Mouse (Mus musculus): ENCODE results near the gene Ucp2. TPM values are rescaled to one million over a fixed set of nuclear protein-coding genes. Genes with fewer than 3 reads are reported as not detected.
"Not testable (repeated sequence)": the region's sequence is repeated elsewhere in the genome, so short reads cannot be mapped to it uniquely, and the experiment has no call there.

Ucp2 gene
- polyA plus RNA-seq, 1 experiment from 2014 or later: 93.9 TPM

GRCm38 (mm10) chr7:100466781-100467510, 26.2 kb upstream of the Ucp2 start:
- H3K27me3 ChIP-seq (ENCODE audit: poor library complexity, severe bottlenecking): no peaks in the 10 kb centered on the region
- no peaks in the 10 kb centered on the region for H3K9me3 ChIP-seq
- DNase-seq (ENCODE audit: extremely low spot score, low spot score): no peak
- H3K4me1 ChIP-seq: no peaks in the 10 kb centered on the region
- 88% methylated on average over 11 of the region's 11 CpGs for WGBS
- no peak overlapping the region for H3K4me3 ChIP-seq
- peaks cover 91% of the 10 kb centered on the region for H3K36me3 ChIP-seq (replicated peaks)
- H3K27ac ChIP-seq: 0 out of 2 replicates have a peak overlapping the region, but pooled peaks have one; percentile 35

GRCm38 (mm10) chr7:100468761-100469160, 24.4 kb upstream of the Ucp2 start:
- H3K27ac ChIP-seq: no peak overlapping the region
- no peaks in the 10 kb centered on the region for H3K27me3 ChIP-seq (ENCODE audit: poor library complexity, severe bottlenecking)
- peaks cover 74% of the 10 kb centered on the region for H3K36me3 ChIP-seq (replicated peaks)
- 95% methylated on average over 6 of the region's 6 CpGs for WGBS
- DNase-seq (ENCODE audit: extremely low spot score, low spot score): no peak
- no peaks in the 10 kb centered on the region for H3K9me3 ChIP-seq
- no peaks in the 10 kb centered on the region for H3K4me1 ChIP-seq
- no peak overlapping the region for H3K4me3 ChIP-seq

GRCm38 (mm10) chr7:100469502-100469901, 23.6 kb upstream of the Ucp2 start:
- Histone ChIP-seq H3K4me3 (no peak overlapping the region), H3K36me3 (replicated peaks) (peaks cover 66% of the 10 kb centered on the region), H3K27me3 (ENCODE audit: poor library complexity, severe bottlenecking) (no peaks in the 10 kb centered on the region), H3K9me3 (no peaks in the 10 kb centered on the region), H3K4me1 (no peaks in the 10 kb centered on the region), H3K27ac (no peak overlapping the region)
- no peak for DNase-seq (ENCODE audit: extremely low spot score, low spot score)
- 97% methylated on average over 1 of the region's 1 CpGs for WGBS

GRCm38 (mm10) chr7:100470796-100471406, 22.2 kb upstream of the Ucp2 start:
- Histone ChIP-seq H3K36me3 (replicated peaks) (peaks cover 52% of the 10 kb centered on the region), H3K4me1 (no peaks in the 10 kb centered on the region), H3K4me3 (no peak overlapping the region), H3K27ac (no peak overlapping the region), H3K9me3 (no peaks in the 10 kb centered on the region), H3K27me3 (ENCODE audit: poor library complexity, severe bottlenecking) (no peaks in the 10 kb centered on the region)
- 93% methylated on average over 11 of the region's 11 CpGs for WGBS
- DNase-seq (ENCODE audit: extremely low spot score, low spot score): no peak

GRCm38 (mm10) chr7:100471407-100471797, 21.7 kb upstream of the Ucp2 start:
- Histone ChIP-seq H3K36me3 (replicated peaks) (peaks cover 48% of the 10 kb centered on the region), H3K9me3 (no peaks in the 10 kb centered on the region), H3K4me3 (no peak overlapping the region), H3K27ac (no peak overlapping the region), H3K27me3 (ENCODE audit: poor library complexity, severe bottlenecking) (no peaks in the 10 kb centered on the region), H3K4me1 (no peaks in the 10 kb centered on the region)
- 91% methylated on average over 1 of the region's 1 CpGs for WGBS
- DNase-seq (ENCODE audit: extremely low spot score, low spot score): no peak

- H3K36me3 ChIP-seq (replicated peaks): peaks cover 34% of the 10 kb centered on the region
- H3K4me3 ChIP-seq: no peak within 1 kb of the TSS
- H3K27ac ChIP-seq: no peak within 1 kb of the TSS
- no peaks in the 10 kb centered on the region for H3K4me1 ChIP-seq
- DNase-seq (ENCODE audit: extremely low spot score, low spot score): no peak
- H3K9me3 ChIP-seq: no peaks in the 10 kb centered on the region
- 86% methylated on average over 6 of the region's 6 CpGs for WGBS
- no peaks in the 10 kb centered on the region for H3K27me3 ChIP-seq (ENCODE audit: poor library complexity, severe bottlenecking)
Observed at GRCm38 (mm10) chr7:100472777-100473176, 20.4 kb upstream of the Ucp2 start, which contains the start of gene Ucp3. Gene Ucp3 (plus strand): TSS chr7:100472990.

- H3K4me1 ChIP-seq: no peaks in the 10 kb centered on the region
- H3K36me3 ChIP-seq (replicated peaks): peaks cover 23% of the 10 kb centered on the region
- H3K4me3 ChIP-seq: no peak overlapping the region
- H3K9me3 ChIP-seq: no peaks in the 10 kb centered on the region
- DNase-seq (ENCODE audit: extremely low spot score, low spot score): no peak
- no peak overlapping the region for H3K27ac ChIP-seq
- WGBS: 91% methylated on average over 9 of the region's 9 CpGs
- H3K27me3 ChIP-seq (ENCODE audit: poor library complexity, severe bottlenecking): no peaks in the 10 kb centered on the region
Observed at GRCm38 (mm10) chr7:100473846-100474454, 19.2 kb upstream of the Ucp2 start.

- WGBS: 74% methylated on average over 1 of the region's 1 CpGs
- Histone ChIP-seq H3K27ac (no peak overlapping the region), H3K4me1 (no peaks in the 10 kb centered on the region), H3K36me3 (replicated peaks) (peaks cover 15% of the 10 kb centered on the region), H3K27me3 (ENCODE audit: poor library complexity, severe bottlenecking) (0 out of 2 replicates have a peak, but pooled peaks cover 3% of the 10 kb centered on the region), H3K4me3 (no peak overlapping the region), H3K9me3 (no peaks in the 10 kb centered on the region)
- DNase-seq (ENCODE audit: extremely low spot score, low spot score): no peak
Observed at GRCm38 (mm10) chr7:100474680-100475079, 18.5 kb upstream of the Ucp2 start.

GRCm38 (mm10) chr7:100479100-100479822, 13.9 kb upstream of the Ucp2 start:
- H3K4me1 ChIP-seq: peaks cover 5% of the 10 kb centered on the region; the same call in 1 of the 2 replicates
- no peak overlapping the region for H3K4me3 ChIP-seq
- H3K36me3 ChIP-seq (replicated peaks): no peaks in the 10 kb centered on the region
- 0 out of 2 replicates have a peak overlapping the region, but pooled peaks have one; percentile 25 for H3K27ac ChIP-seq
- WGBS: 83% methylated on average over 20 of the region's 20 CpGs
- H3K27me3 ChIP-seq (ENCODE audit: poor library complexity, severe bottlenecking): 0 out of 2 replicates have a peak, but pooled peaks cover 3% of the 10 kb centered on the region
- no peaks in the 10 kb centered on the region for H3K9me3 ChIP-seq
- DNase-seq (ENCODE audit: extremely low spot score, low spot score): no peak

GRCm38 (mm10) chr7:100479823-100480164, 13.3 kb upstream of the Ucp2 start:
- 81% methylated on average over 15 of the region's 15 CpGs for WGBS
- DNase-seq (ENCODE audit: extremely low spot score, low spot score): no peak
- Histone ChIP-seq H3K4me1 (peaks cover 5% of the 10 kb centered on the region; the same call in 1 of the 2 replicates), H3K9me3 (no peaks in the 10 kb centered on the region), H3K4me3 (no peak overlapping the region), H3K27ac (no peak overlapping the region), H3K36me3 (replicated peaks) (no peaks in the 10 kb centered on the region), H3K27me3 (ENCODE audit: poor library complexity, severe bottlenecking) (0 out of 2 replicates have a peak, but pooled peaks cover 3% of the 10 kb centered on the region)

GRCm38 (mm10) chr7:100480175-100480574, 13.0 kb upstream of the Ucp2 start:
- H3K27ac ChIP-seq: no peak overlapping the region
- 0 out of 2 replicates have a peak, but pooled peaks cover 3% of the 10 kb centered on the region for H3K27me3 ChIP-seq (ENCODE audit: poor library complexity, severe bottlenecking)
- DNase-seq (ENCODE audit: extremely low spot score, low spot score): no peak
- no peak overlapping the region for H3K4me3 ChIP-seq
- H3K4me1 ChIP-seq: peaks cover 5% of the 10 kb centered on the region; the same call in 1 of the 2 replicates
- no peaks in the 10 kb centered on the region for H3K36me3 ChIP-seq (replicated peaks)
- WGBS: 82% methylated on average over 17 of the region's 17 CpGs
- no peaks in the 10 kb centered on the region for H3K9me3 ChIP-seq

GRCm38 (mm10) chr7:100482046-100482445, 11.1 kb upstream of the Ucp2 start:
- not testable (repeated sequence) for H3K36me3 ChIP-seq (replicated peaks); H3K27ac ChIP-seq; H3K4me1 ChIP-seq; H3K9me3 ChIP-seq; DNase-seq (ENCODE audit: extremely low spot score, low spot score); H3K27me3 ChIP-seq (ENCODE audit: poor library complexity, severe bottlenecking); H3K4me3 ChIP-seq
- WGBS: 83% methylated on average over 2 of the region's 2 CpGs

Measured in forebrain, embryonic 10.5 days (tissue).